8 mouse cellular contexts compared by ENCODE assay signal in the genomic region with DNA sequence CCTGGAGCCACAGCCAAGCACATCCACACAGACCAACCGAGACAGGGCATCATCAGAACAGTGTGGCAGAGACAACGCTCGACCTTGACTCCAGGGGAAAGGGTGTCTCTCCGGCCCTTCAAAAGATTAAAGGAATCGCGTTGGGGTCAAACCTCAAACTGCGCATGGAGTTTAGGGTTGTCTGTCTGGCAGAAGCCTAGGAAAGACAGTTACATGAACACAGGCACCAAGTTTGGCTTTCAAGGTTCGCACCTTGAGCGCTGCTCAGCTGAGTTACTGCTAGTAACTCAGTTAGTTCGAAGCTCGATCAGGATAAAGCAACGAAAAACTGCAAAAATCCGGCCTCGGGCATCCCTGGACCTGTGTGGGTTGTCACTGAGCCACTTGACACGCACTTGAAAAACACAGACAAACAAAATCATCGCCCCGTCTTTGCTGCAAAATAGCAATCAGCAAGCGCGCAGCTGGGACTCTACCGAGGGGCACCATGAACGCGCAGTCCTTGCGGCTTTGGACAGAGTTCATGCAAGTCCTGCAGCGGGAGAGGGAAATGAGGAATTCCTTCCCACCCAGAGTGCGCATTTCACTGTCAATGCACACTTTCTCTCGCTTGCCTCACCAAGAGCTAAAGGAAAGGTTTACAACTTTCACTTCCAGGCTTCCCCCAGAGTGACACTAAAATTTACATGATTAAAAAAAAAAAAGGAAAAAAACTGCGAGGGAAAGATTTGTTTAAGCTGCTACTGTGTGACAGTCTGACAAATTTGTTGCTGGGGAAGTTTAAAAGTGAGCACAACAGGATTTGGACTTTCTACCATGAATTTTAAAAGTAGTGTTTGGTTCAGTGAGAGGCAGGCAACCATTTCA.
DNase-seq lines count a peak whose midpoint lies in the region.

No protein-coding gene starts in this region.

- 2% methylated on average over 27 of the region's 27 CpGs for WGBS in heart, embryonic 10.5 days

- H3K9me3 ChIP-seq in heart, embryonic 10.5 days, result no peaks in the 10 kb centered on the region

- H3K27me3 ChIP-seq in heart, embryonic 10.5 days (ENCODE audit: insufficient read depth, poor library complexity, severe bottlenecking), result peaks cover 74% of the 10 kb centered on the region

- DNase-seq in heart, embryonic 10.5 days (ENCODE audit: low spot score), result no peak
- no peak for DNase-seq in heart, adult 11 months
- peak; percentile 40 for DNase-seq in retina, postnatal 1 day
- DNase-seq in retina, embryonic 14.5 days (ENCODE audit: low spot score), result no peak
- DNase-seq in liver, result peak; percentile 38
- DNase-seq in spleen, postnatal 10 days (ENCODE audit: low spot score in 2 of 2), result no peak
- DNase-seq in yolk sac, embryonic 10.5 days (ENCODE audit: low spot score), result no peak
- no peak for DNase-seq in layer of hippocampus, adult 9-10 months (ENCODE audit: low spot score)

- H3K36me3 ChIP-seq in heart, embryonic 10.5 days, result no peaks in the 10 kb centered on the region

- no peak overlapping the region for H3K27ac ChIP-seq in heart, embryonic 10.5 days

- peak overlapping the region; percentile 75 for H3K4me3 ChIP-seq in heart, embryonic 10.5 days

- peaks cover 36% of the 10 kb centered on the region for H3K4me1 ChIP-seq in heart, embryonic 10.5 days

Comparison
In these comparisons a context has a peak if more than half of its experiments do, and no peak if none do; other contexts are left out.
1. DNase-seq: peak in retina, postnatal 1 day (single experiment) and liver (single experiment); none in heart, embryonic 10.5 days (single experiment), heart, adult 11 months (single experiment), retina, embryonic 14.5 days (single experiment), spleen, postnatal 10 days (0 of 2), yolk sac, embryonic 10.5 days (single experiment) and layer of hippocampus, adult 9-10 months (single experiment).